Mouse (Mus musculus) natural killer cell, adult 2 months (primary cell): ENCODE results near the gene Alox15.

Source experiments
- DNase-seq, 2 experiments: peaks; one replicate each; pipeline ENCODE4 v3.0.0; 2022; ENCODE audit warnings: low spot score in 2 of 2

Alox15 gene

DNA sequence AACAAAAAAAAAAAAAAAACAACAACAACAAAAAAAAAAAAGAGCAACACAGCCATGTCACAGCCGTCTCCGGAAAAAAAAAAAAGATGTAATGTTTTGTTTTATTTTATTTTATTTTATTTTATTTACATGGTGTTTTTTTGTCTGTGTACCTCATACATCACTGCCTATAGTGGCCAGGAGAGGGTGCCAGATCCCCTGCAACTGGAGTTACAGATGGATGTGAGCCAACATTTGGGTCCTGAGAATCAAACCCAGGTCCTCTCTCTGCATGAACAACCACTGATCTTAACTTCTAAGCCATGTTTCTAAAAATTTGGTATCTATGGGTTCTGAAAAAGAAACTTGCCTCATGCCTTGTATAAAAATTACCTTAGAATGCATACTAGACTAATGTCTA, 43.5 kb downstream of the Alox15 start:
- DNase-seq: no peak

DNA sequence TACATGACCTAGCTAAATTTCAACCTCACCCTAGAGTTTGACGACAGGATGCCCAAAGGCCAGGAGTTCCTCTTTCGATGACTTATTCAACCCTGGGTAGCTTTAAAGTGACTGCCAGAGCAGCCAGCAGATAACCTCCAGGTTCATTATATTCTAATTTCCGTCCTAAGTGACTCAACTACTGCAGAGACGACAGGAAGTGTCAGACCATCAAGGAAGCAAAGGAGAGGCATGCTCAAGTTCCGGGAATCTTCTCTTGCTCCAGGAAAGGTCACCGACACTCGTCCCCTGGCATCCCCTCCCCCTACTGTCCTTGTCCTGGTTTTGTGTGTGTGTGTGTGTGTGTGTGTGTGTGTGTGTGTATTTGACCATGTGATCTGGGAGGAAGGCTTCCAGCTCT, 45.7 kb downstream of the Alox15 start:
- DNase-seq: peak in 1 of 2 experiments; percentile 21

DNA sequence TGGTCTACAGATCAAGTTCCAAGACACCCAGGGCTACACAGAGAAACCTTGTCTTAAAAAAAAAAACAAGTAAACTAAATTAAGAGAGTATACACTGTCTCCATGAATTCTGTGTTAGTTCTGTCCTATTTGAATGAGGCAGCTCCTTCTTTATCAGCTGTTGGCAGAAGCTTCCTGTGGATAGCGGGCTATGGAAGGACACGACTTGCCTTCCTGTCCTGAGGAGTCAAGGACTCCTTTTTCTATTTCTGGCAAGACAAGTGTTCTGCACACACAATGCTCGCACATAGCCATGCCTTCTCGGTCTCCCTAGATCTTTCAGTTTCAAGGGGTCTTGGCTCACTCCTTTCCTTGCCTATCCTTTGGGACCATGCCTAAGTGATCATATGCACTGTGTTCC, 49.5 kb downstream of the Alox15 start:
- no peak for DNase-seq

DNA sequence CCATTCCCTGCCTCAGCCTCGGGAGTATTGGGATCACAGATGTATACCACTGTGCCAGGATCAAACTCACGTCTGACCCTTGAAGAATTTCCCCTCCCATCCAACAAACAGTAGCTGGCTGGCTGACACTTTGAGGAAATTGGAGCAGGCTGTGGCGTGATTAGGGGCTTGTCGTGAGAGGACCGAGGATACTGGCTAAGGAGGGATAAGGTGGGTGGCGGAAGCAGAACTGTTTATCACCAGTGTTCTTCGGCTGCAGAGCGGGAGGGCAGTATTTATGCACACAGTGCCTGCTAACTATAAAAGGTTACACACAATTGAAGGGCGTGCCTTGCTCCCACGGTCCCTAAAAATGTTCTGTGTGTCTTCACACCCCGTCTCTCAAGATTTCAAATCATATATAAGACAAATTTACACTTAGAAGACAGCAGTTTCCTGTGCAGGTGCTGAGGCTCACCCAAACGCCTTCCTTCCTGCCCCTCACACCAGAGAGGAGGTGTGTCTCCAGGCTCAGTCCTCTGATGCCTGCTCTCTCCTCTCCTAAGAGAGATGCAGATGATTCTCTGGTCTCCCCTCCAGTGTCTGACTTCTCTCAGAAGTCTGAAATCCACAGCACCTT, 53.9 kb downstream of the Alox15 start:
- peak; percentile 21 to 26 for DNase-seq

DNA sequence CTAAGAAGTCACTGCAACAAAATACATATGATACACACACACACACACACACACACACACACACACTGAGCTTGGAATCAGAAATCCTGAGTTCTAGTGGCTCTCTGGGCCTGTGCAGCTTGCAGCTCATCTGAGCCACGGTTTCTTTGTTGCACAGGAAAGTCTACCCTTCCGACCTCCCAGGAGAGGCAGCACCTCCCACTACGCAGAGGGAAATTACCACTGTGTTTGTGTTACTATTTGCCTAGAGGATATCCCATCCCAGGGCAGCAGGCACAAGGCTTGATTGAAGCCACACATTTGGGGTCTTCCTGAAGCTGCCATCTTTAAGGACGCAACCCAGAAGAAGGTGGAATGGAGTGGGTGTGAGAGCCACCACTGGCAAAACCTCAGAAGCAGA, 54.4 kb downstream of the Alox15 start:
- no peak for DNase-seq
